Mouse (Mus musculus) lung, adult 2 months (tissue): ENCODE data around the gene Gm3696. TPM values are rescaled to one million over a fixed set of nuclear protein-coding genes. Genes with fewer than 3 reads are reported as not detected.
"Not testable (repeated sequence)": the region's sequence is repeated elsewhere in the genome, so short reads cannot be mapped to it uniquely, and the experiment has no call there.

Experiments used
- DNase-seq: peaks from one replicate; pipeline ENCODE4 v3.0.0; 2022
- H3K4me1 ChIP-seq: fragments of 200-500 bp; 2 replicates; pipeline ENCODE4 v1.6.1; 2011; ENCODE audit warnings: low read length; ENCODE audit not compliant: control insufficient read depth, insufficient read depth
- H3K4me3 ChIP-seq: fragments of 200-500 bp; replicated peaks from 2 replicates; pipeline ENCODE3; 2011; ENCODE audit warnings: low read depth, mild to moderate bottlenecking, control low read depth, low read length; ENCODE audit errors: extremely low read depth
- WGBS: fragments of 180-500 bp; shearing (Covaris S2); methylation state at CpG from one replicate; pipeline ENCODE4 v1.1.7; 2018; 5-methylcytosine and 5-hydroxymethylcytosine counted together
- polyA plus RNA-seq: library from polyadenylated mRNA; depleted of rRNA; stranded (reverse); fragments of >200 nt; gene quantifications from 2 replicates; pipeline ENCODE4 v1.2.3, GENCODE M21; 2012; rRNA removed

Gene Gm3696
- polyA plus RNA-seq: not detected in 2 replicates

- not testable (repeated sequence) for H3K4me3 ChIP-seq, DNase-seq, H3K4me1 ChIP-seq
- 78% methylated on average over 1 of the region's 3 CpGs for WGBS
Observed at GRCm38 (mm10) chr14:7100521-7100920, at the start of gene Gm3696. Gene Gm3696, minus strand, starts transcription at chr14:7100621.

GRCm38 (mm10) chr14:7125312-7125711 is 24.9 kb upstream of the Gm3696 start, which contains the start of gene Gm6676:
Gene Gm6676, minus strand, starts transcription at chr14:7125412.
- not testable (repeated sequence) for H3K4me3 ChIP-seq, H3K4me1 ChIP-seq, DNase-seq
- WGBS: no CpG with 5 or more reads among the region's 2 CpGs

- not testable (repeated sequence) for H3K4me3 ChIP-seq, H3K4me1 ChIP-seq, DNase-seq
- WGBS: 0% methylated on average over 13 of the region's 54 CpGs
Observed at GRCm38 (mm10) chr14:7105124-7105802, 4.8 kb upstream of the Gm3696 start.

- not testable (repeated sequence) for H3K4me3 ChIP-seq, DNase-seq, H3K4me1 ChIP-seq
- WGBS: no CpG with 5 or more reads among the region's 2 CpGs
Observed at GRCm38 (mm10) chr14:7044870-7045269, 55.6 kb downstream of the Gm3696 start, which contains the start of gene Gm3685. Gene Gm3685, minus strand, starts transcription at chr14:7044970.

Other genes with a start within 250 kb of the Gm3696 start
- 0.13 TPM in 1 of 2 replicates, not detected in the other for gene Gm3667, start 210.7 kb downstream of the Gm3696 start, polyA plus RNA-seq
- not detected in 2 replicates for gene Gm6356, start 126.8 kb downstream of the Gm3696 start, polyA plus RNA-seq
- 0.08 and 0.11 TPM in 2 replicates for gene Gm10406, start 73.2 kb downstream of the Gm3696 start, polyA plus RNA-seq
- not detected in 2 replicates for gene Gm3685, start 55.7 kb downstream of the Gm3696 start, polyA plus RNA-seq
- gene Gm6676, start 24.8 kb upstream of the Gm3696 start, polyA plus RNA-seq: not detected in 2 replicates
- 0.17 TPM in 1 of 2 replicates, not detected in the other for gene Gm3512, start 73.9 kb upstream of the Gm3696 start, polyA plus RNA-seq
- gene Gm16434, start 93.9 kb upstream of the Gm3696 start, polyA plus RNA-seq: not detected in 2 replicates
- not detected in 2 replicates for gene Gm3727, start 164.1 kb upstream of the Gm3696 start, polyA plus RNA-seq
- 0.08 and 0.13 TPM in 2 replicates for gene Gm3739, start 214.4 kb upstream of the Gm3696 start, polyA plus RNA-seq
- gene Gm5797, start 231.8 kb upstream of the Gm3696 start, polyA plus RNA-seq: not detected in 2 replicates